Mouse (Mus musculus) gastrocnemius, postnatal 4 days (tissue): Measurements from ENCODE around the gene Gm10197. TPM values are rescaled to one million over a fixed set of nuclear protein-coding genes. Genes with fewer than 3 reads are reported as not detected.

ENCODE experiments used
- total RNA-seq, 2 experiments: library from RNA; stranded (reverse); gene quantifications; 2 replicates each; pipeline ENCODE4 v1.2.3; 2021

Gm10197 gene
- total RNA-seq, 2 experiments from 2014 or later, result not detected

Other genes with a start within 250 kb of the Gm10197 start
- 10 to 100 TPM; 76.6 to 85.1 TPM for gene Add3, start 231.3 kb downstream of the Gm10197 start, total RNA-seq
- gene Mxi1, start 61.2 kb downstream of the Gm10197 start, total RNA-seq, result 10 to 100 TPM; 27.0 to 28.4 TPM
- gene Smndc1, start 18.8 kb upstream of the Gm10197 start, total RNA-seq, result 10 to 100 TPM; 36.6 to 42.4 TPM
- 1 to 10 TPM; 1.2 to 1.4 TPM for gene Dusp5, start 157.3 kb upstream of the Gm10197 start, total RNA-seq
- 10 to 100 TPM; 81.5 to 91.3 TPM for gene Nutf2-ps1, start 217.3 kb upstream of the Gm10197 start, total RNA-seq
- gene Smc3, start 228.6 kb upstream of the Gm10197 start, total RNA-seq, result 10 to 100 TPM; 35.8 to 42.2 TPM